Comparison of ENCODE assay signal across 9 mouse cellular contexts in the genomic region with DNA sequence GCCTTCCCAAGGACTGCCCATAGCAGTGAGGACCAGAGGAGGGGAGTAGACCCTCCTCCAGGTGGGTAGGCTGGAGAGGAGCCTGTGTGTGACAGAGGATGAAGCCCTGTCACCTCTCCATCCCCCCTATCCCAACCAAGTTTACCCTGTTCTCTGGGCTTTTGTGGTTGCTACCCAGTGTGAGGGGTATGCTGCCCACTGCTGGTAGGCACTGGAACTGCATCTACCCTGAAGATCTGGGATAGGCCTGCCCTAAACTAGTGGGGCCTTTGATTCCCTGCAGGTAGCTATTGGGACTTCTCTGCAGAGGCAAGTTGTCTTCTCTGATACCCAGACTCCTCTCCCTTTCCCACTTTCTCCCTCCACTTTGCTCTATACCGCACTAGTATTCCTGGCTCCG. TPM values are rescaled to one million over a fixed set of nuclear protein-coding genes. Genes with fewer than 3 reads are reported as not detected.
DNase-seq lines count a peak whose midpoint lies in the region; ATAC-seq lines count a peak whose summit lies in the region.
"Had no signal": no experiment of that assay in that cellular context is flagged by ENCODE, and none has a peak within 500 bp of the region (broad histone marks: within the 10 kb centered on the region; RNA-seq: fewer than 3 reads in every experiment).

No protein-coding gene starts in this region.

- H3K27me3 ChIP-seq in liver, embryonic 12.5 days (replicated peaks): peaks cover 96% of the 10 kb centered on the region
- peaks cover 8% of the 10 kb centered on the region; the same call in 1 of the 2 replicates for H3K27me3 ChIP-seq in intestine, embryonic 14.5 days (replicated peaks; ENCODE audit: control insufficient read depth, insufficient read depth, low read length)
- H3K27me3 ChIP-seq in liver, embryonic 11.5 days (replicated peaks; ENCODE audit: control insufficient read depth, insufficient read depth, low read length): peaks cover 59% of the 10 kb centered on the region

- peaks cover 2% of the 10 kb centered on the region; the same call in 1 of the 2 replicates for H3K4me1 ChIP-seq in liver, embryonic 12.5 days
- H3K4me1 ChIP-seq in intestine, embryonic 14.5 days (replicated peaks; ENCODE audit: control insufficient read depth, insufficient read depth, low read length): no peaks in the 10 kb centered on the region
- no peaks in the 10 kb centered on the region for H3K4me1 ChIP-seq in liver, embryonic 11.5 days (replicated peaks; ENCODE audit: control insufficient read depth, insufficient read depth, low read length)
- H3K4me1 ChIP-seq: liver, embryonic 13.5 days had no signal

- H3K4me3 ChIP-seq in liver, embryonic 12.5 days: no peak overlapping the region
- no peak overlapping the region for H3K4me3 ChIP-seq in intestine, embryonic 14.5 days (ENCODE audit: low read depth, low read length)
- H3K4me3 ChIP-seq in liver, embryonic 11.5 days (ENCODE audit: low read depth, low read length): no peak overlapping the region
- H3K4me3 ChIP-seq: liver, embryonic 13.5 days had no signal

- H3K4me2 ChIP-seq in liver, embryonic 12.5 days: no peak overlapping the region
- no peak overlapping the region for H3K4me2 ChIP-seq in intestine, embryonic 14.5 days (ENCODE audit: low read length)
- no peak overlapping the region for H3K4me2 ChIP-seq in liver, embryonic 11.5 days
- H3K4me2 ChIP-seq: liver, embryonic 13.5 days had no signal

- no peaks in the 10 kb centered on the region for H3K9me3 ChIP-seq in liver, embryonic 12.5 days (replicated peaks)
- H3K9me3 ChIP-seq in intestine, embryonic 14.5 days (ENCODE audit: control insufficient read depth, low read length): no peaks in the 10 kb centered on the region
- H3K9me3 ChIP-seq in liver, embryonic 11.5 days (ENCODE audit: control insufficient read depth, low read length): no peaks in the 10 kb centered on the region
- H3K9me3 ChIP-seq: liver, embryonic 13.5 days had no signal

- H3K36me3 ChIP-seq in liver, embryonic 12.5 days: no peaks in the 10 kb centered on the region
- no peaks in the 10 kb centered on the region for H3K36me3 ChIP-seq in intestine, embryonic 14.5 days (ENCODE audit: control insufficient read depth, insufficient read depth, low read length)
- H3K36me3 ChIP-seq in liver, embryonic 11.5 days (ENCODE audit: control insufficient read depth, insufficient read depth, low read length): no peaks in the 10 kb centered on the region
- H3K36me3 ChIP-seq: liver, embryonic 13.5 days had no signal

- peak; percentile 77 for DNase-seq in liver
- peak; percentile 79 to 83 for DNase-seq in adrenal gland, postnatal 36 days
- DNase-seq in intestine, embryonic 14.5 days (ENCODE audit: low spot score): peak; percentile 94
- DNase-seq in liver, embryonic 11.5 days (ENCODE audit: low spot score): peak; percentile 74
- DNase-seq in ovary, postnatal 36 days (ENCODE audit: low spot score): peak; percentile 68
- peak; percentile 60 to 67 for DNase-seq in urinary bladder, postnatal 36 days (ENCODE audit: low spot score in 2 of 2)
- DNase-seq: liver, embryonic 13.5 days had no signal

- no peak for ATAC-seq in liver, embryonic 12.5 days
- ATAC-seq in erythroblast, adult 5-6 weeks (replicated peaks; ENCODE audit: low FRiP score, poor library complexity, severe bottlenecking): peak; percentile 64
- ATAC-seq in intestine, embryonic 14.5 days (replicated peaks; ENCODE audit: low FRiP score, low TSS enrichment, low read depth): peak; percentile 18; the same call in 1 of the 2 replicates
- no peak for ATAC-seq in liver, embryonic 11.5 days (replicated peaks; ENCODE audit: low FRiP score)

- H3K27ac ChIP-seq in liver, embryonic 12.5 days: no peak overlapping the region
- no peak overlapping the region for H3K27ac ChIP-seq in intestine, embryonic 14.5 days (ENCODE audit: low read depth)
- H3K27ac ChIP-seq in liver, embryonic 11.5 days (ENCODE audit: low read depth, low read length): no peak overlapping the region
- H3K27ac ChIP-seq: liver, embryonic 13.5 days had no signal

- 58% methylated on average over 2 of the region's 2 CpGs for WGBS in liver, embryonic 12.5 days (ENCODE audit: insufficient replicate concordance)
- WGBS in intestine, embryonic 14.5 days: 63% methylated on average over 2 of the region's 2 CpGs
- WGBS in liver, embryonic 11.5 days: 51% methylated on average over 2 of the region's 2 CpGs

- H3K9ac ChIP-seq in liver, embryonic 12.5 days: no peak overlapping the region
- H3K9ac ChIP-seq in intestine, embryonic 14.5 days (ENCODE audit: low read length): no peak overlapping the region
- no peak overlapping the region for H3K9ac ChIP-seq in liver, embryonic 11.5 days (ENCODE audit: low read depth, low read length)
- H3K9ac ChIP-seq: liver, embryonic 13.5 days had no signal

RNA-seq across cellular contexts. Expression of gene Zfpm1, which starts 22.6 kb away (rescaled TPM):
- 27.6 and 28.4 TPM in 2 replicates for polyA plus RNA-seq in liver, embryonic 12.5 days (2016; fragmentation: Nextera tagmentation; extraction: Ambion mirVana)
- 10 to 100 TPM; 14.0 to 15.5 TPM for total RNA-seq in adrenal gland, postnatal 36 days (2021)
- total RNA-seq in erythroblast, adult 5-6 weeks (2015; ENCODE audit: low replicate concordance): 54.2 and 55.4 TPM in 2 replicates
- total RNA-seq in erythroblast, adult 5-6 weeks (2017; ENCODE audit: low replicate concordance): 196 and 459 TPM in 2 replicates
- polyA plus RNA-seq in intestine, embryonic 14.5 days (2014; fragmentation: Nextera tagmentation; extraction: Ambion mirVana): 4.2 and 6.4 TPM in 2 replicates
- 22.7 and 26.5 TPM in 2 replicates for polyA plus RNA-seq in liver, embryonic 11.5 days (2014; fragmentation: Nextera tagmentation; extraction: Ambion mirVana)

Comparison
In these comparisons a context has a peak if more than half of its experiments do, and no peak if none do; other contexts are left out.
1. ATAC-seq: peak in erythroblast, adult 5-6 weeks (single experiment) and intestine, embryonic 14.5 days (single experiment); none in liver, embryonic 12.5 days (single experiment) and liver, embryonic 11.5 days (single experiment).
2. Peak in every context shown above with its lines, with median percentiles within 50 percentile points of each other: DNase-seq.